Mouse (Mus musculus) embryonic stem cell, embryonic (primary cell): ENCODE data around the gene Ect2l.

ENCODE experiments used
- CTCF ChIA-PET, 4 experiments: fragments of 300-600 bp in 2 of 4; fragments of 350-600 bp in 2 of 4; sonication (Branson Sonifier 250); formaldehyde crosslinking; loops; one replicate each; lab custom pipeline; 2022; ENCODE audit warnings: inconsistent platforms in 2 of 4; lab: Charles Lee
- POLR2A ChIA-PET, 4 experiments: fragments of 300-600 bp in 2 of 4; fragments of 350-600 bp in 2 of 4; sonication (Branson Sonifier 250); formaldehyde crosslinking; loops; one replicate each; lab custom pipeline; 2022; ENCODE audit warnings: antibody characterized with exemption in 4 of 4, inconsistent platforms in 1 of 4; lab: Charles Lee

The Ect2l gene

GRCm38 (mm10) chr10:18131666-18132650 is 78.7 kb downstream of the Ect2l start:
- CTCF ChIA-PET = no interaction called here
- POLR2A ChIA-PET = interaction anchor here in 2 of 4 experiments (0.6 to 1.6 kb wide), 3 partner anchors 27 to 1952 kb away, joined by 3 read pairs; no protein-coding TSS in a partner anchor

- CTCF ChIA-PET = no interaction called here
- POLR2A ChIA-PET = no interaction called here
Observed at GRCm38 (mm10) chr10:18130276-18130675, 80.4 kb downstream of the Ect2l start.

GRCm38 (mm10) chr10:18118336-18118735 is 92.4 kb downstream of the Ect2l start:
- ChIA-PET CTCF (interaction anchor here in 1 of 4 experiments (0.8 kb wide), 1 partner anchor 79 kb away, joined by 3 read pairs; no protein-coding TSS in a partner anchor), POLR2A (no interaction called here)

- ChIA-PET POLR2A (interaction anchor here in 2 of 4 experiments (0.6 to 1.1 kb wide), 3 partner anchors 14 to 57 kb away, joined by 3 read pairs; no protein-coding TSS in a partner anchor), CTCF (no interaction called here)
Observed at GRCm38 (mm10) chr10:18113473-18114093, 97.1 kb downstream of the Ect2l start.

GRCm38 (mm10) chr10:18110940-18111339 is 99.8 kb downstream of the Ect2l start:
- CTCF ChIA-PET = interaction anchor here in 2 of 4 experiments (0.6 to 0.7 kb wide), 2 partner anchors 86 to 378 kb away, joined by 5 to 7 read pairs; no protein-coding TSS in a partner anchor
- POLR2A ChIA-PET = interaction anchor here in 1 of 4 experiments (0.8 kb wide), 1 partner anchor 96 kb away, joined by 19 read pairs; no protein-coding TSS in a partner anchor

- ChIA-PET CTCF (interaction anchor here in 3 of 4 experiments (0.5 to 1.0 kb wide), 6 partner anchors 44 to 419 kb away, joined by 3 to 7 read pairs (median 4); no protein-coding TSS in a partner anchor), POLR2A (interaction anchor here in 3 of 4 experiments (0.6 to 1.4 kb wide), 3 partner anchors 17 to 384 kb away, joined by 3 to 5 read pairs (median 3); no protein-coding TSS in a partner anchor)
Observed at GRCm38 (mm10) chr10:18107471-18107870, 103.2 kb downstream of the Ect2l start.

- ChIA-PET POLR2A (no interaction called here), CTCF (no interaction called here)
Observed at GRCm38 (mm10) chr10:18102166-18102565, 108.5 kb downstream of the Ect2l start.

- POLR2A ChIA-PET = interaction anchor here in 2 of 4 experiments (0.7 to 1.3 kb wide), 7 partner anchors 10 to 70 kb away, joined by 3 to 4 read pairs (median 3); no protein-coding TSS in a partner anchor
- CTCF ChIA-PET = no interaction called here
Observed at GRCm38 (mm10) chr10:18090691-18091090, 120.0 kb downstream of the Ect2l start.

- CTCF ChIA-PET = interaction anchor here in 1 of 4 experiments (0.6 kb wide), 1 partner anchor 354 kb away, joined by 5 read pairs; no protein-coding TSS in a partner anchor
- POLR2A ChIA-PET = interaction anchor here in 2 of 4 experiments (1.0 to 1.7 kb wide), 3 partner anchors 10 to 27 kb away, joined by 3 to 7 read pairs (median 3); no protein-coding TSS in a partner anchor
Observed at GRCm38 (mm10) chr10:18082772-18083171, 127.9 kb downstream of the Ect2l start.

- CTCF ChIA-PET = interaction anchor here in 1 of 4 experiments (0.6 kb wide), 1 partner anchor 21 kb away, joined by 3 read pairs; no protein-coding TSS in a partner anchor
- POLR2A ChIA-PET = interaction anchor here in 2 of 4 experiments (0.7 to 1.7 kb wide), 9 partner anchors 9 to 668 kb away, joined by 3 to 7 read pairs (median 3); no protein-coding TSS in a partner anchor
Observed at GRCm38 (mm10) chr10:18081536-18081935, 129.2 kb downstream of the Ect2l start.
